Mouse (Mus musculus) forebrain, embryonic 11.5 days (tissue): Measurements from ENCODE around the gene Smim6. TPM values are rescaled to one million over a fixed set of nuclear protein-coding genes. Genes with fewer than 3 reads are reported as not detected.

Experiments
- ATAC-seq: fragments of 200-750 bp; cut with Nextera tagmentation; replicated peaks from 2 replicates; pipeline ENCODE4 v1.8.0; 2017; ENCODE audit warnings: moderate TSS enrichment; ENCODE audit not compliant: low FRiP score
- DNase-seq: peaks from one replicate; pipeline ENCODE4 v3.0.0-alpha.2; 2017; ENCODE audit warnings: low spot score
- H3K27ac ChIP-seq: fragments of 300-500 bp; sonication (generic); 2 replicates; pipeline ENCODE4 v1.5.1; 2014; ENCODE audit warnings: low read depth, low read length
- H3K27me3 ChIP-seq: fragments of 300-500 bp; sonication (generic); 2 replicates; pipeline ENCODE4 v1.6.1; 2014; ENCODE audit warnings: mild to moderate bottlenecking, low read length, mixed read lengths; ENCODE audit not compliant: control insufficient read depth, insufficient read depth
- H3K36me3 ChIP-seq: fragments of 300-500 bp; sonication (generic); 2 replicates; pipeline ENCODE4 v1.6.1; 2014; ENCODE audit warnings: mild to moderate bottlenecking, low read length, moderate library complexity, mixed read lengths; ENCODE audit not compliant: control insufficient read depth, insufficient read depth
- H3K4me1 ChIP-seq: fragments of 300-500 bp; sonication (generic); replicated peaks from 2 replicates; pipeline ENCODE4 v1.6.1; 2014; ENCODE audit warnings: low read length, mixed read lengths; ENCODE audit not compliant: control insufficient read depth, insufficient read depth
- H3K4me2 ChIP-seq: fragments of 300-500 bp; sonication (generic); 2 replicates; pipeline ENCODE4 v1.6.1; 2014; ENCODE audit warnings: low read depth, mild to moderate bottlenecking, low read length, moderate library complexity, mixed read lengths; ENCODE audit not compliant: severe bottlenecking
- H3K4me3 ChIP-seq: fragments of 300-500 bp; sonication (generic); 2 replicates; pipeline ENCODE4 v1.5.1; 2014; ENCODE audit warnings: low read depth, low read length
- H3K9ac ChIP-seq: fragments of 300-500 bp; sonication (generic); 2 replicates; pipeline ENCODE4 v1.6.1; 2014; ENCODE audit warnings: low read length
- H3K9me3 ChIP-seq: fragments of 300-500 bp; sonication (generic); 2 replicates; pipeline ENCODE4 v1.6.1; 2016; ENCODE audit warnings: low read length, mixed read lengths; ENCODE audit not compliant: control insufficient read depth
- WGBS: fragments of 180-500 bp; shearing (Covaris S2); extraction: QIAGEN DNeasy Blood & Tissue Kit; methylation state at CpG from one replicate; pipeline ENCODE4 v1.1.7; 2014; 5-methylcytosine and 5-hydroxymethylcytosine counted together
- polyA plus RNA-seq: library from polyadenylated mRNA; unstranded; fragments of >200 nt; fragmentation: Nextera tagmentation; extraction: Ambion mirVana; gene quantifications from 2 replicates; pipeline ENCODE4 v1.2.1, GENCODE M21; 2014

The Smim6 gene
- polyA plus RNA-seq, 1 experiment from 2014 or later, result 0.72 TPM

- 83% methylated on average over 11 of the region's 11 CpGs for WGBS
- no peak overlapping the region for H3K4me2 ChIP-seq
- 0 out of 2 replicates have a peak overlapping the region, but pooled peaks have one; percentile 6 for H3K27ac ChIP-seq
- H3K4me3 ChIP-seq, result no peak overlapping the region
- DNase-seq (peak; percentile 54), ATAC-seq (no peak)
- H3K36me3 ChIP-seq, result no peaks in the 10 kb centered on the region
- H3K4me1 ChIP-seq, result peaks cover 10% of the 10 kb centered on the region; the same call in 1 of the 2 replicates
- no peaks in the 10 kb centered on the region for H3K27me3 ChIP-seq
- no peak overlapping the region for H3K9ac ChIP-seq
- H3K9me3 ChIP-seq, result no peaks in the 10 kb centered on the region
Observed at GRCm38 (mm10) chr11:115903384-115904230, 8.2 kb upstream of the Smim6 start.

- no peak overlapping the region for H3K9ac ChIP-seq
- no peak overlapping the region for H3K4me3 ChIP-seq
- WGBS, result 88% methylated on average over 8 of the region's 8 CpGs
- no peaks in the 10 kb centered on the region for H3K36me3 ChIP-seq
- H3K27ac ChIP-seq, result no peak overlapping the region
- DNase-seq (no peak), ATAC-seq (no peak)
- H3K4me1 ChIP-seq, result peaks cover 10% of the 10 kb centered on the region; the same call in 1 of the 2 replicates
- H3K9me3 ChIP-seq, result no peaks in the 10 kb centered on the region
- no peaks in the 10 kb centered on the region for H3K27me3 ChIP-seq
- H3K4me2 ChIP-seq, result no peak overlapping the region
Observed at GRCm38 (mm10) chr11:115904231-115904955, 7.4 kb upstream of the Smim6 start.

GRCm38 (mm10) chr11:115904956-115905790 lies 6.6 kb upstream of the Smim6 start:
- Histone ChIP-seq H3K9ac (no peak overlapping the region), H3K27ac (no peak overlapping the region)
- DNase-seq, result no peak

GRCm38 (mm10) chr11:115906116-115906515 lies 5.7 kb upstream of the Smim6 start:
- ATAC-seq (no peak), DNase-seq (no peak)
- Histone ChIP-seq H3K9ac (no peak overlapping the region), H3K9me3 (no peaks in the 10 kb centered on the region), H3K4me1 (no peaks in the 10 kb centered on the region), H3K27me3 (no peaks in the 10 kb centered on the region), H3K4me2 (no peak overlapping the region), H3K4me3 (no peak overlapping the region), H3K36me3 (no peaks in the 10 kb centered on the region), H3K27ac (no peak overlapping the region)
- 85% methylated on average over 3 of the region's 3 CpGs for WGBS

More at GRCm38 (mm10) chr11:115904956-115905790, 6.6 kb upstream of the Smim6 start:
- WGBS, result 55% methylated on average over 16 of the region's 16 CpGs
- Histone ChIP-seq H3K4me2 (no peak overlapping the region), H3K36me3 (no peaks in the 10 kb centered on the region), H3K4me3 (no peak overlapping the region), H3K27me3 (no peaks in the 10 kb centered on the region), H3K4me1 (peaks cover 5% of the 10 kb centered on the region; the same call in 1 of the 2 replicates), H3K9me3 (no peaks in the 10 kb centered on the region)
- ATAC-seq, result no peak

- Histone ChIP-seq H3K9me3 (no peaks in the 10 kb centered on the region), H3K36me3 (no peaks in the 10 kb centered on the region), H3K4me3 (no peak overlapping the region), H3K27me3 (no peaks in the 10 kb centered on the region), H3K9ac (no peak overlapping the region), H3K27ac (no peak overlapping the region), H3K4me2 (no peak overlapping the region), H3K4me1 (no peaks in the 10 kb centered on the region)
- 93% methylated on average over 5 of the region's 5 CpGs for WGBS
- no peak for ATAC-seq
- DNase-seq, result no peak
Observed at GRCm38 (mm10) chr11:115906521-115906920, 5.3 kb upstream of the Smim6 start.

GRCm38 (mm10) chr11:115911134-115911561 lies 669 bp upstream of the Smim6 start:
- H3K36me3 ChIP-seq, result no peaks in the 10 kb centered on the region
- WGBS, result 91% methylated on average over 5 of the region's 5 CpGs

GRCm38 (mm10) chr11:115916579-115916978 lies 4.8 kb downstream of the Smim6 start:
- DNase-seq (no peak), ATAC-seq (no peak)
- no peak overlapping the region for H3K4me2 ChIP-seq
- H3K4me3 ChIP-seq, result no peak overlapping the region
- H3K27ac ChIP-seq, result no peak overlapping the region
- no peak overlapping the region for H3K9ac ChIP-seq
- no peaks in the 10 kb centered on the region for H3K27me3 ChIP-seq
- H3K36me3 ChIP-seq, result no peaks in the 10 kb centered on the region
- 94% methylated on average over 4 of the region's 4 CpGs for WGBS
- no peaks in the 10 kb centered on the region for H3K4me1 ChIP-seq
- H3K9me3 ChIP-seq, result no peaks in the 10 kb centered on the region

More at GRCm38 (mm10) chr11:115911134-115911561, 669 bp upstream of the Smim6 start:
- Histone ChIP-seq H3K4me2 (no peak overlapping the region), H3K27me3 (no peaks in the 10 kb centered on the region), H3K4me3 (no peak overlapping the region), H3K9me3 (no peaks in the 10 kb centered on the region), H3K9ac (no peak overlapping the region), H3K4me1 (no peaks in the 10 kb centered on the region), H3K27ac (no peak overlapping the region)
- ATAC-seq (no peak), DNase-seq (no peak)

GRCm38 (mm10) chr11:115918637-115919036 lies 6.8 kb downstream of the Smim6 start:
- ATAC-seq (no peak), DNase-seq (no peak)
- Histone ChIP-seq H3K27me3 (no peaks in the 10 kb centered on the region), H3K4me1 (no peaks in the 10 kb centered on the region), H3K4me3 (no peak overlapping the region), H3K4me2 (no peak overlapping the region), H3K36me3 (no peaks in the 10 kb centered on the region), H3K27ac (no peak overlapping the region), H3K9me3 (no peaks in the 10 kb centered on the region), H3K9ac (no peak overlapping the region)
- 90% methylated on average over 5 of the region's 5 CpGs for WGBS
